Mouse (Mus musculus) mesoderm, embryonic 11.5 days (tissue): ENCODE data around the gene Prkar2b.

Source experiments
- DNase-seq: peaks from one replicate; pipeline ENCODE4 v3.0.0-alpha.2; 2012; ENCODE audit warnings: low read depth, low spot score

The Prkar2b gene

GRCm38 (mm10) chr12:32060247-32061089 is 628 bp downstream of the Prkar2b start:
- peak; percentile 71 for DNase-seq

GRCm38 (mm10) chr12:32059707-32060106 is 1.4 kb downstream of the Prkar2b start:
- DNase-seq, result no peak

- no peak for DNase-seq
Measured at GRCm38 (mm10) chr12:32059135-32059534, 2.0 kb downstream of the Prkar2b start.

- no peak for DNase-seq
Measured at GRCm38 (mm10) chr12:32057461-32058199, 3.5 kb downstream of the Prkar2b start.

GRCm38 (mm10) chr12:32055797-32056196 is 5.3 kb downstream of the Prkar2b start:
- no peak for DNase-seq

- no peak for DNase-seq
Measured at GRCm38 (mm10) chr12:32054476-32055166, 6.5 kb downstream of the Prkar2b start.

GRCm38 (mm10) chr12:32053637-32054366 is 7.3 kb downstream of the Prkar2b start:
- DNase-seq, result peak; percentile 47

GRCm38 (mm10) chr12:32052882-32053281 is 8.2 kb downstream of the Prkar2b start:
- no peak for DNase-seq

GRCm38 (mm10) chr12:32050165-32050564 is 10.9 kb downstream of the Prkar2b start:
- no peak for DNase-seq

GRCm38 (mm10) chr12:32045566-32046330 is 15.3 kb downstream of the Prkar2b start:
- no peak for DNase-seq

- DNase-seq, result peak; percentile 67
Measured at GRCm38 (mm10) chr12:32044487-32045134, 16.5 kb downstream of the Prkar2b start.

GRCm38 (mm10) chr12:32033536-32033935 is 27.6 kb downstream of the Prkar2b start:
- no peak for DNase-seq

- DNase-seq, result no peak
Measured at GRCm38 (mm10) chr12:32032917-32033316, 28.2 kb downstream of the Prkar2b start.

GRCm38 (mm10) chr12:32018376-32018750 is 42.7 kb downstream of the Prkar2b start:
- DNase-seq, result no peak

GRCm38 (mm10) chr12:32017636-32018375 is 43.3 kb downstream of the Prkar2b start:
- DNase-seq, result no peak

GRCm38 (mm10) chr12:32016472-32016871 is 44.6 kb downstream of the Prkar2b start:
- DNase-seq, result no peak

- peak; percentile 70 for DNase-seq
Measured at GRCm38 (mm10) chr12:32015268-32015769, 45.8 kb downstream of the Prkar2b start.

- DNase-seq, result no peak
Measured at GRCm38 (mm10) chr12:32014811-32015210, 46.3 kb downstream of the Prkar2b start.

- no peak for DNase-seq
Measured at GRCm38 (mm10) chr12:32012169-32012568, 48.9 kb downstream of the Prkar2b start.
